Mouse (Mus musculus) MN1 (cell line): ENCODE measurements around the gene Higd2a.

ENCODE experiments used
- DNase-seq: peaks from one replicate; pipeline ENCODE4 v3.0.0-alpha.2; 2016; ENCODE audit warnings: low spot score

The Higd2a gene

GRCm38 (mm10) chr13:54621155-54621932, 31.3 kb downstream of the Higd2a start, which contains the start of gene Faf2:
Gene Faf2, plus strand, starts transcription at chr13:54621784.
- DNase-seq, result peak; percentile 97

DNA sequence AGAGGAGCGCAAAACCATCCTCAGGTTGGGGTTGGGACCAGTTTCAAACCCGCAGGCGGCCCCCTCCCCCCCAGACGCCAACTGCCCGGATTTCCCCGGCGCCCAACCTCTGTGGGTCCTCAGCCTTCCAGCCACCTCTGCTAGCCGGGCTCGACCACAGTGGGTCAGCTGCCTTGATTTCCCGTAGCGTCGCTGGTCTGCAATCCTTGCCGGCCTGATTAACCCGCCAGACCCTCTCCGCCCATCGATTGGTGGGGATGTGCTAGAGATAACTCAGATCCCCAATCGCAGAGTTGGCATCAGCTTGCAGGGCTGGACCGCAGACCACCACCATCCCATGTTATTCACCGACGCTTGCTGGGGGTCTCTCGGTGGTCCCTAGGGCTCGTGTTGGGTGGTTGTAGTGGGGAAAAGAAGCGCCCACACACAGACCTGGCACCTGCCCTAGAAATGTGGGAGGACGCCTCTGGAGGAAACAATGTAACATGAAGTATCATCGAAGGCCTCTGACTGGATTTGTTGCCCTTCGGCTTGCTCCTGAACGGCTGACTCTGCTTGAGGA, 32.0 kb downstream of the Higd2a start:
- peak; percentile 71 for DNase-seq

DNA sequence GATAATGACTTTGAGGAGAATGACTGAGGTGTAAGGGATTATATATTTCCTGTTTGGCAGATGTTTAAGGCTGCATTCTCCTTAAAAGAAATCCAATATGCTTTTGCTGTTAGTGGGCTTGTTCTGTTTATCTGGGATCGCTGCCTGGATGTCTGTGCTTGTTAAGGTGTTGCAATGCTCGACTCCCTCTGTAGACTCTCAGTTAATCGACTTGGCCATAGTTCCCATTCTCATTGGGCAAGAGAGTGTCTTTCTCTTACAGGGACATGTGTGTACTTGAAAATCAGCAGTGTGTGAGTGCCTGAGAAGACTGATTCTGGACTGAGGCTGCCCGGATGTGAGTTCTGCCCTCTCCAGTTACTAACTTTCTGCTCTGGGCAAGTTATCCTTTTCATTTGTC, 39.1 kb downstream of the Higd2a start:
- no peak for DNase-seq

DNA sequence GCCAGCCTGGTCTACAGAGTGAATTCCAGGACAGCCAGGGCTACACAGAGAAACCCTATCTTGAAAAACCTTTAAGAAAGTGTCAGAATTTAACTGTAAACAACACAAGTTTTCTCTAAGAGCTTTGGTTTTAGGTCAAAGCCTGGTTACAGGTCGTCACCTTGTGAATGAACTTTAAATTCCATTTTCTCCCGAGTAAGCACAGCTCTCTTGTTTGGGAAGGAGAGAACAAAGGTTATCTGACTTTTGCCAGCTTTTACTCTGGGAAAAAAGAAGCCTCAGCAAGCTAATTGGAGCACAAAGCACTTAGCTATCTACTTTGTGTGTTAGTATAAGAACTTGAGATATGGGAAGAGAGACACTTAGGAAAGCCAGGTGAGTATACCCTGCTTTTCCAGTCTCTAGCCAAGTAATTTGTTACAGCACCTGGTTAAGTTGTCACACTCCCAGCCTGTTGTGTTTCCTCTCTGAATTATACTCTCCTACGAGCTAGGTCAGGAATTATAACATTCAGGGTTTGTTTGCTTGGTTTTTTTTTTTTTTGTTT, 42.8 kb downstream of the Higd2a start:
- DNase-seq, result no peak

- DNase-seq, result no peak
These were observed 45.0 kb downstream of the Higd2a start for GRCm38 (mm10) chr13:54635011-54635410.
